Comparison of ENCODE assay signal across 26 mouse cellular contexts in the genomic region with DNA sequence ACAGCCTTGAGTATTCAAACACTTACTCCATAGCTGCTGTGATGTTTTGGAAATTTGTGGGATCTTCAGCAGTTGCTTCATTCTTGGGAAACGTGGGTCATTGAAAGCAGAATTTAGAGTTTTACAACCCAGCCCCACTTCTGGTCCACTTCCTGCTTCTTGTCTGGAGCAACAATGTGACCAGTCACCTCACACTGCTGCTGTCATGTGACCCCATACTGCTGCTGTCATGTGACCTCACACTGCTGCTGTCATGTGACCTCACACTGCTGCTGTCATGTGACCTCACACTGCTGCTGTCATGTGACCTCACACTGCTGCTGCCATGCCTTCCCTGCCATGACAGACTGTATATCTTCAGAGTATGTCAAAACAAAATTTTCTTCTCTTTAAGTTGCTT.
"Had no signal": no experiment of that assay in that cellular context is flagged by ENCODE, and none has a peak within 500 bp of the region (broad histone marks: within the 10 kb centered on the region; RNA-seq: fewer than 3 reads in every experiment).

No protein-coding gene starts in this region.

- H3K4me3 ChIP-seq: gastrocnemius, adult 2 months; heart, adult 2 months; heart, embryonic 13.5 days; heart, embryonic 15.5 days; hindbrain, embryonic 10.5 days; hindbrain, embryonic 12.5 days; intestine, embryonic 15.5 days; layer of hippocampus, adult 2 months; left cerebral cortex, adult 2 months; limb, embryonic 10.5 days; limb, embryonic 12.5 days had no signal

- ATAC-seq: hindbrain, embryonic 16.5 days; inflammation-experienced regulatory T-cells, adult 6 months; intestine, embryonic 15.5 days; intestine, postnatal 0 days had no signal

- H3K4me2 ChIP-seq: heart, embryonic 11.5 days; heart, embryonic 13.5 days; heart, embryonic 15.5 days; hindbrain, embryonic 12.5 days; hindbrain, embryonic 14.5 days; intestine, embryonic 15.5 days; limb, embryonic 12.5 days; liver, embryonic 11.5 days had no signal

- H3K9me3 ChIP-seq: heart, embryonic 13.5 days; heart, embryonic 15.5 days; hindbrain, embryonic 10.5 days; hindbrain, embryonic 12.5 days; intestine, embryonic 15.5 days; limb, embryonic 10.5 days; limb, embryonic 12.5 days had no signal

- H3K27ac ChIP-seq: gastrocnemius, adult 2 months; heart, adult 2 months; heart, embryonic 13.5 days; heart, embryonic 15.5 days; hindbrain, embryonic 10.5 days; hindbrain, embryonic 12.5 days; hindbrain, embryonic 14.5 days; intestine, embryonic 15.5 days; layer of hippocampus, adult 2 months; left cerebral cortex, adult 2 months; limb, embryonic 10.5 days; limb, embryonic 12.5 days had no signal

- H3K27me3 ChIP-seq: heart, embryonic 13.5 days; heart, embryonic 15.5 days; hindbrain, embryonic 12.5 days; intestine, embryonic 15.5 days; limb, embryonic 12.5 days had no signal

- H3K4me1 ChIP-seq: heart, embryonic 13.5 days; heart, embryonic 15.5 days; hindbrain, embryonic 10.5 days; hindbrain, embryonic 12.5 days; intestine, embryonic 15.5 days; limb, embryonic 12.5 days had no signal

- DNase-seq: gastrocnemius, adult 2 months; gastrocnemius, postnatal 10 days; gastrocnemius, postnatal 25 days; heart, adult 2 months; heart, postnatal 4 days; kidney, adult 18-20 months; kidney, adult 8-10 months; kidney, postnatal 10 days; kidney, postnatal 25 days; kidney, postnatal 4 days; liver had no signal

- H3K9ac ChIP-seq: heart, embryonic 13.5 days; heart, embryonic 15.5 days; hindbrain, embryonic 12.5 days; hindbrain, embryonic 14.5 days; intestine, embryonic 15.5 days; limb, embryonic 12.5 days had no signal

- H3K36me3 ChIP-seq: heart, embryonic 13.5 days; heart, embryonic 15.5 days; hindbrain, embryonic 10.5 days; hindbrain, embryonic 12.5 days; intestine, embryonic 15.5 days; limb, embryonic 10.5 days; limb, embryonic 12.5 days had no signal
